12 mouse cellular contexts compared by ENCODE assay signal in genomic region chr1:64192736-64193135, GRCm38 (mm10).
DNase-seq lines count a peak whose midpoint lies in the region; ATAC-seq and TF ChIP-seq lines count a peak whose summit lies in the region.
"Had no signal": no experiment of that assay in that cellular context is flagged by ENCODE, and none has a peak within 500 bp of the region (broad histone marks: within the 10 kb centered on the region; RNA-seq: fewer than 3 reads in every experiment).

No protein-coding gene starts in this region.

- TF ChIP-seq CTCF in stomach, postnatal 0 days (IDR thresholded peaks at IDR 0.05; ENCODE audit: low read depth) = no peak

- H3K9ac ChIP-seq in kidney, embryonic 15.5 days = no peak overlapping the region
- H3K9ac ChIP-seq in stomach, embryonic 16.5 days (ENCODE audit: low read length) = no peak overlapping the region
- H3K9ac ChIP-seq in stomach, postnatal 0 days (ENCODE audit: low read length) = no peak overlapping the region
- no peak overlapping the region for H3K9ac ChIP-seq in forebrain, embryonic 14.5 days (ENCODE audit: low read length)

- no peak for TF ChIP-seq EP300 in stomach, postnatal 0 days (optimal IDR thresholded peaks at IDR 0.05)

- no peak overlapping the region for H3K4me2 ChIP-seq in kidney, embryonic 15.5 days
- H3K4me2 ChIP-seq in stomach, embryonic 16.5 days (ENCODE audit: low read depth, low read length) = no peak overlapping the region
- no peak overlapping the region for H3K4me2 ChIP-seq in stomach, postnatal 0 days (replicated peaks; ENCODE audit: low read depth)
- H3K4me2 ChIP-seq in forebrain, embryonic 14.5 days (ENCODE audit: low read length) = no peak overlapping the region
- H3K4me2 ChIP-seq: liver, embryonic 11.5 days had no signal

- no peaks in the 10 kb centered on the region for H3K27me3 ChIP-seq in kidney, embryonic 15.5 days
- H3K27me3 ChIP-seq in stomach, embryonic 16.5 days (ENCODE audit: control insufficient read depth, insufficient read depth, low read length) = no peaks in the 10 kb centered on the region
- no peaks in the 10 kb centered on the region for H3K27me3 ChIP-seq in stomach, postnatal 0 days (ENCODE audit: control insufficient read depth, insufficient read depth, low read length)
- no peaks in the 10 kb centered on the region for H3K27me3 ChIP-seq in forebrain, embryonic 14.5 days (replicated peaks; ENCODE audit: control insufficient read depth, insufficient read depth, low read length)
- H3K27me3 ChIP-seq: Patski had no signal

- H3K9me3 ChIP-seq in kidney, embryonic 15.5 days (replicated peaks) = no peaks in the 10 kb centered on the region
- no peaks in the 10 kb centered on the region for H3K9me3 ChIP-seq in stomach, embryonic 16.5 days (replicated peaks; ENCODE audit: control insufficient read depth, low read length)
- no peaks in the 10 kb centered on the region for H3K9me3 ChIP-seq in stomach, postnatal 0 days (ENCODE audit: control insufficient read depth, low read length)
- no peaks in the 10 kb centered on the region for H3K9me3 ChIP-seq in forebrain, embryonic 14.5 days (replicated peaks; ENCODE audit: control insufficient read depth, low read length)

- no peak for ATAC-seq in kidney, embryonic 15.5 days (replicated peaks; ENCODE audit: low FRiP score)
- no peak for ATAC-seq in stomach, embryonic 16.5 days (ENCODE audit: insufficient read depth, low FRiP score)
- ATAC-seq in stomach, postnatal 0 days (ENCODE audit: low FRiP score, low TSS enrichment) = no peak
- ATAC-seq in forebrain, embryonic 14.5 days = no peak
- ATAC-seq: Patski had no signal

- peak overlapping the region; percentile 60 for H3K27ac ChIP-seq in kidney, embryonic 15.5 days
- H3K27ac ChIP-seq in stomach, embryonic 16.5 days (ENCODE audit: low read length) = 0 out of 2 replicates have a peak overlapping the region, but pooled peaks have one; percentile 31
- H3K27ac ChIP-seq in stomach, postnatal 0 days (replicated peaks) = no peak overlapping the region
- H3K27ac ChIP-seq in forebrain, embryonic 14.5 days (ENCODE audit: low read depth, low read length) = 0 out of 2 replicates have a peak overlapping the region, but pooled peaks have one; percentile 10

- no peaks in the 10 kb centered on the region for H3K36me3 ChIP-seq in kidney, embryonic 15.5 days
- no peaks in the 10 kb centered on the region for H3K36me3 ChIP-seq in stomach, embryonic 16.5 days (ENCODE audit: control insufficient read depth, insufficient read depth, low read length)
- H3K36me3 ChIP-seq in stomach, postnatal 0 days (ENCODE audit: control insufficient read depth, insufficient read depth, low read length) = no peaks in the 10 kb centered on the region
- H3K36me3 ChIP-seq in forebrain, embryonic 14.5 days (ENCODE audit: control insufficient read depth, insufficient read depth, low read length) = no peaks in the 10 kb centered on the region

- no peak for DNase-seq in kidney, postnatal 4 days
- DNase-seq in stomach, postnatal 0 days (ENCODE audit: low spot score) = no peak
- no peak for DNase-seq in forebrain, embryonic 14.5 days (ENCODE audit: low spot score)
- DNase-seq in adipocyte (ENCODE audit: low spot score) = no peak
- no peak for DNase-seq in cerebellum, postnatal 10 days
- DNase-seq: heart, adult 18-20 months; lung, postnatal 10 days; thymus, postnatal 25 days had no signal

- WGBS in kidney, embryonic 15.5 days = 79% methylated on average over 3 of the region's 3 CpGs
- WGBS in stomach, embryonic 16.5 days = 73% methylated on average over 3 of the region's 3 CpGs
- WGBS in stomach, postnatal 0 days = 74% methylated on average over 3 of the region's 3 CpGs
- 77% methylated on average over 3 of the region's 3 CpGs for WGBS in forebrain, embryonic 14.5 days

- no peak overlapping the region for H3K4me3 ChIP-seq in kidney, embryonic 15.5 days (replicated peaks)
- no peak overlapping the region for H3K4me3 ChIP-seq in stomach, embryonic 16.5 days (replicated peaks; ENCODE audit: low read length)
- H3K4me3 ChIP-seq in stomach, postnatal 0 days (ENCODE audit: low read depth, low read length) = no peak overlapping the region
- no peak overlapping the region for H3K4me3 ChIP-seq in forebrain, embryonic 14.5 days (ENCODE audit: low read depth, low read length)

- H3K4me1 ChIP-seq in kidney, embryonic 15.5 days = peaks cover 29% of the 10 kb centered on the region
- H3K4me1 ChIP-seq in stomach, embryonic 16.5 days (ENCODE audit: control insufficient read depth, insufficient read depth, low read length) = no peaks in the 10 kb centered on the region
- no peaks in the 10 kb centered on the region for H3K4me1 ChIP-seq in stomach, postnatal 0 days (replicated peaks; ENCODE audit: control insufficient read depth, insufficient read depth)
- H3K4me1 ChIP-seq in forebrain, embryonic 14.5 days (ENCODE audit: control insufficient read depth, insufficient read depth, low read length) = peaks cover 48% of the 10 kb centered on the region
